Mouse (Mus musculus) thymus, postnatal 36 days (tissue): Measurements from ENCODE around the gene Kcnt2.

Source experiments
- DNase-seq, 2 experiments: peaks; one replicate each; pipeline ENCODE4 v3.0.0; 2022; ENCODE audit warnings: mixed read lengths in 2 of 2

Gene Kcnt2

GRCm38 (mm10) chr1:140245876-140246597, at the start of gene Kcnt2:
Kcnt2 (plus strand) TSS chr1:140246158.
- DNase-seq: no peak

- no peak for DNase-seq
These were observed 40.6 kb upstream of the Kcnt2 start for GRCm38 (mm10) chr1:140205329-140205728.

- no peak for DNase-seq
These were observed 20.7 kb upstream of the Kcnt2 start for GRCm38 (mm10) chr1:140225221-140225620.

- DNase-seq: no peak
These were observed 19.3 kb upstream of the Kcnt2 start for GRCm38 (mm10) chr1:140226673-140227072.

- no peak for DNase-seq
These were observed 493 bp upstream of the Kcnt2 start for GRCm38 (mm10) chr1:140245465-140245864.

GRCm38 (mm10) chr1:140264696-140265095, 18.7 kb downstream of the Kcnt2 start:
- no peak for DNase-seq

- no peak for DNase-seq
These were observed 20.1 kb downstream of the Kcnt2 start for GRCm38 (mm10) chr1:140266047-140266446.

- no peak for DNase-seq
These were observed 20.8 kb downstream of the Kcnt2 start for GRCm38 (mm10) chr1:140266643-140267286.

- no peak for DNase-seq
These were observed 21.3 kb downstream of the Kcnt2 start for GRCm38 (mm10) chr1:140267288-140267687.

- no peak for DNase-seq
These were observed 27.7 kb downstream of the Kcnt2 start for GRCm38 (mm10) chr1:140273624-140274023.

- DNase-seq: no peak
These were observed 29.9 kb downstream of the Kcnt2 start for GRCm38 (mm10) chr1:140275813-140276212.

GRCm38 (mm10) chr1:140293140-140293539, 47.2 kb downstream of the Kcnt2 start:
- DNase-seq: no peak

- no peak for DNase-seq
These were observed 49.5 kb downstream of the Kcnt2 start for GRCm38 (mm10) chr1:140295482-140295881.

- no peak for DNase-seq
These were observed 58.3 kb downstream of the Kcnt2 start for GRCm38 (mm10) chr1:140304244-140304643.

GRCm38 (mm10) chr1:140305344-140305743, 59.4 kb downstream of the Kcnt2 start:
- no peak for DNase-seq

- no peak for DNase-seq
These were observed 60.4 kb downstream of the Kcnt2 start for GRCm38 (mm10) chr1:140306339-140306738.

- no peak for DNase-seq
These were observed 64.8 kb downstream of the Kcnt2 start for GRCm38 (mm10) chr1:140310739-140311138.

GRCm38 (mm10) chr1:140325088-140325487, 79.1 kb downstream of the Kcnt2 start:
- DNase-seq: no peak

- DNase-seq: no peak
These were observed 80.8 kb downstream of the Kcnt2 start for GRCm38 (mm10) chr1:140326709-140327108.

GRCm38 (mm10) chr1:140333702-140334101, 87.7 kb downstream of the Kcnt2 start:
- no peak for DNase-seq

GRCm38 (mm10) chr1:140338417-140338816, 92.5 kb downstream of the Kcnt2 start:
- no peak for DNase-seq

GRCm38 (mm10) chr1:140339368-140339767, 93.4 kb downstream of the Kcnt2 start:
- no peak for DNase-seq

GRCm38 (mm10) chr1:140364787-140365186, 118.8 kb downstream of the Kcnt2 start:
- no peak for DNase-seq

GRCm38 (mm10) chr1:140373532-140373931, 127.6 kb downstream of the Kcnt2 start:
- DNase-seq: no peak

GRCm38 (mm10) chr1:140378791-140379190, 132.8 kb downstream of the Kcnt2 start:
- DNase-seq: no peak
